Mouse (Mus musculus) adrenal gland, postnatal 10 days (tissue): ENCODE results near the gene Gpr68. TPM values are rescaled to one million over a fixed set of nuclear protein-coding genes. Genes with fewer than 3 reads are reported as not detected.

Experiments used
- DNase-seq: peaks from one replicate; pipeline ENCODE4 v3.0.0; 2021; ENCODE audit warnings: mixed read lengths
- total RNA-seq, 2 experiments: library from RNA; stranded (reverse); gene quantifications; 2 replicates each; pipeline ENCODE4 v1.2.3; 2021

Gene Gpr68
- total RNA-seq, 2 experiments from 2014 or later = 1.6 to 1.8 TPM

- no peak for DNase-seq
These were observed 39.9 kb downstream of the Gpr68 start for GRCm38 (mm10) chr12:100868049-100868622.

DNA sequence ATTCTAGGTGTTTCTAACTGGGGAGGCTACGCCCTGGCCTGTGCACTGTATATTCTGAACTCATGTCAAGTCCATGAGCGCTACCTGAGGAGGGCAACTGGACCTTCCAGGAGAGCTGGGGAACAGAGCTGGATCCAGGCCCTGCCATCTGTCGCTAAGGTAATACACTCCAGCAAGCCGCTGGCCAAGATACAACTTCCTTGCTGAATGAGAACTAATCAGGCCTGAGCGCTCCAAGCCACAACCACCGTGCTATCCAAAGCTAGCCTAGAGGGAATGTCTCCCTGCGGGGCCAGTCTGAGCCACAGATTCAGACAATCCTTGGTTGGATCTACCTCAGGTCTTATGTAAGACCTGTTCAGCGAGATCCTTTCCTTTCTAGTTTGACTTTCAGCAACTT is 40.9 kb downstream of the Gpr68 start:
- peak; percentile 55 for DNase-seq

DNA sequence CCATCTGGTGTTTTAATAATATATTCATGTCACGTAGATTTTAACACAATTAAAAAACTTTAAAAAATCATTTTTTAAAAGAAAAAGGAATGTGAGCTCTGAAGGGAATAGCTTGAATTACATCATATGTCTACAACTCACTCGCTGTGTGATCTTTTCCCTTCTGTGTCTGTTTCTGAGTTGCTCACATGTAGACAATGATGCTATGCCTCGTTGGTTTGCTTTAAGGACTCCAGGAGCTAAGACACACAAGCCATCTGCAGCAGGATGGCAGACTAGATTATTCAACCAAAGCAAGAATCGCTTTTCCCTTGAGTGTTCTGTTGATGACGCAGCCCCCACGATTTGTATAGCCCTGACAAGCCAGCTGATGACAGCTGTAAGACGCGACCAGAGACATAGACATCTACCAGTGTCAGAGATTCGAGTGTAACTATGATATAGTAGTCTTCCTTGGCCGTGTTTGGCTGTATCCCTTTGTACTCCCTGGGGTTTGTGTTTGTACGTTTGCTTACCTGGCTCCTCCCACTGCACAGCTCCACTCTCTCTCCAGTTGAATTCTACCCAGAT is 42.4 kb downstream of the Gpr68 start:
- DNase-seq = no peak

DNA sequence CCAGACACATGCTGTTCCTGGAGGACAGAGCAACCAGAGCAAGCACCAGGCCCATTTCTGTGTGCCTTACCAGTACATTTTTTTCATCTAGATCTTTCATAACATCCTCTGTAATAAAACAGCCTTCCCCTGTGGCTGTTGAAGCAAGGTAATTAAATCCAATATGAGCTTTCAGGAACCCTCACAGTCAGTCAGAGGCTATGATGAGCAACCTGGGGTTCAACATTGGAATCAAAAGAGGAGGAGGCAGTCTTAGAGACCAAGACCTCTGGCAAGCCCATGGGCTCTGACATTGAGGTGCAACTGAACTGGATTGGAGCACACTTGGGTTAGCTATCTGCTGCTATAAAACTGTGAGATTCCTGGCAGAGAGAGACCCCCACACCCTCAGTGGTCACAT is 42.9 kb downstream of the Gpr68 start:
- DNase-seq = no peak

- peak; percentile 45 for DNase-seq
These were observed 45.0 kb downstream of the Gpr68 start for GRCm38 (mm10) chr12:100862856-100863446.

DNA sequence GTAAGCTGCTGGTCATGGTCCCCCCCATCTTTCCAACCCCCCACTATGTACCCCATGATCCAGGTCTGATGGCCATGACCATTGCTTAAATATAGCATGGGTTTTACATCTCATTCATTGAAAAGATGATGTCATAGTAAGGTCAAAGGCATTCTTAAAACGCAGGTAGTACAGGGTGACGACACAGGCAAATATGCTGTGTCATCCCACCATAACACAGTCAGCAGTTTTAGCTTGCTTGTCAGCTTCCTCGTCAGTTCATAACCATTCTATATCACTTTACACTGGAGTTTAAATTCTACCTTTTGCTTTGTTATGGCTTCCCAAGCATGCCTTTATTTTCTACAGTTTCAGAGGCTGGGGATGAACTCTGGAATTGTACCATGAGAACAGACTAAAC is 45.7 kb downstream of the Gpr68 start:
- DNase-seq = no peak

- no peak for DNase-seq
These were observed 50.2 kb downstream of the Gpr68 start for GRCm38 (mm10) chr12:100857791-100858190.

- DNase-seq = no peak
These were observed 51.7 kb downstream of the Gpr68 start for GRCm38 (mm10) chr12:100856337-100856736.

DNA sequence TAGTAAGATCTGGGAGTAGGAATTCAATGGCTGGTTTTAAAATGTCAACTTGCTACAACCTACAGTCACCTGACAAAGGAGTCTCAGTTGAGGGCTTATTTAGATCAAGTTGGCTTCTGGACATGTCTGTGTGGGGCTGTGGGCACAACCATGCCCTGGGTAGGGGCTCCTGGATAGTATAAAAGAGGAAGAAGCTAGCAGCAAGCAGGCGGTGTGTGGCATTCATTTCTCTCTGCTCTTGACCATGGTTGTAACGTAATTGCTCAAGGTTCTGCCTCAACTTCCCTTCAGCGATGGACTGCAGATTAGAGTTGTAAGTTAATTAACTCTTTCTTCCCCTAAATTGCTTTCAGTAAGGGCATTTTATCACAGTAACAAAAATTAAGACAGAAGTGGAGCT is 55.6 kb downstream of the Gpr68 start:
- no peak for DNase-seq

DNA sequence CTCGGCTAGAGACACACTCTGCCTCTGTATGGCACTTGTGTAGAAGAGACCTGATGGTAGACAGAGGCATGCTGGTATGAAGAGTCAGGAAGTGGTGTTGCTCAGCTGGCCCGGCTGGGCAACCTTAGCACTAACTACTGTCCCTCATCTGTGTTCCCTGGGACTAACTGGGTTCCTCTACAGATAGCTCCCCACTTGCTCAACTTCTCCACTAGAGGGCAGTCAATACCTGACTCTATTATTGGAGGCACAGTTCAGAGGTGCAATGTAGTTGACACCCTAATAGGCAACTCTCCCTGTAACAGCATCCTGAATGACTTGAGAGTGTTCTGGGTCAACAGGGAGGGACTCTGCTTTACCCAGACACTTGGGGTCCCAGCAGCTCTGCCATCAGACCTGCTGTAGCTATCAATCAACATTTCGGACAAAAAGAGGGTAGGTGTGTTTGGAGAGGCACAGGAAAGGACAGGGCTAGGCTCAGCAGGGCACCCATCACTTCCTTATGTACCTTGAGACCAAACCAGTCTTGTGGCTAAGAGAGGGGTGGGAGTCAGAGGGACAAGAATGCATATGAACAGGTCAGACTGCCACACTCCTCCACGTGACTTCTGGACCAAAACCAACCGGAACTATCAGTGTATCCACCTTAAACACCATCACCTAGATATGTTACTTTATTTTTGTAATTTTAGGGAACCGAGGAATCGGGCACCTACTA is 58.4 kb downstream of the Gpr68 start:
- DNase-seq = peak; percentile 43

GRCm38 (mm10) chr12:100847437-100848080 is 60.4 kb downstream of the Gpr68 start:
- DNase-seq = no peak

- no peak for DNase-seq
These were observed 61.4 kb downstream of the Gpr68 start for GRCm38 (mm10) chr12:100846566-100846965.

GRCm38 (mm10) chr12:100845829-100846228 is 62.2 kb downstream of the Gpr68 start:
- no peak for DNase-seq

DNA sequence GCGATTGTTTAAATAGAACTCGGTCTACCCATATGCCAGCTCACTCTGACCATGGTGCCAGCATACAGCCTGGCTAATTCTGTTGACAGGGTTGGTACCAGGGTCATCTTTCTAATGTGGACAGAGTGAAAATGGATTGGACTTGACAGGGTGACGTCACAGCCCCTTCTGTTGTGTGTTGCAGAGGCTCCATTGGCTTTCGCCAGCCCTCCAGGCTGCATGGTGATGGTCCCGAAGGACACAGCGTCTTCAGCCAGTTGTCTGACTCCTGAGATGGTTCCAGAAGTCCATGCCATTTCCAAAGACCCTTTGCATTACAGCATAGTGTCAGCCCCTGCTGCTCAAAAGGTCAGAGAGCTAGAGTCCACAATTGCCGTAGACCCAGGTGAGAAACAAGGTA is 63.5 kb downstream of the Gpr68 start:
- no peak for DNase-seq

DNA sequence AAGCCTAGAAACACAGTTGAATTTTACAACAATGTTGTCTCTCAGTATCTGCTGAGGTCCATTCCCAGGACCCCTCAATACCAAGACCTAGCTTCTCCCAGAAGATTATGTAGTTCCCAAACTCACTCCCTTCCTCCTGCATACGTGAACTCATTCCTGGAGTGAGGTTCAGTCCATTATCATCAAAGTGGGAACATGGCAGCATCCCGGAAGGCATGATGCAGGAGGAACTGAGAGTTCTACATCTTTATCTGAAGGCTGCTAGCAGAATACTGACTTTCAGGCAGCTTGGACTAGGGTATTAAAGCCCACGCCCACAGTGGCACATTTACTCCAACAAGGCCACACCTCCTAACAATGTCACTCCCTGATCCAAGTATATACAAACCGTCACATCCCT is 64.8 kb downstream of the Gpr68 start:
- DNase-seq = no peak

GRCm38 (mm10) chr12:100841211-100841792 is 66.7 kb downstream of the Gpr68 start:
- DNase-seq = peak; percentile 91

GRCm38 (mm10) chr12:100839926-100840325 is 68.1 kb downstream of the Gpr68 start:
- DNase-seq = peak; percentile 75

DNA sequence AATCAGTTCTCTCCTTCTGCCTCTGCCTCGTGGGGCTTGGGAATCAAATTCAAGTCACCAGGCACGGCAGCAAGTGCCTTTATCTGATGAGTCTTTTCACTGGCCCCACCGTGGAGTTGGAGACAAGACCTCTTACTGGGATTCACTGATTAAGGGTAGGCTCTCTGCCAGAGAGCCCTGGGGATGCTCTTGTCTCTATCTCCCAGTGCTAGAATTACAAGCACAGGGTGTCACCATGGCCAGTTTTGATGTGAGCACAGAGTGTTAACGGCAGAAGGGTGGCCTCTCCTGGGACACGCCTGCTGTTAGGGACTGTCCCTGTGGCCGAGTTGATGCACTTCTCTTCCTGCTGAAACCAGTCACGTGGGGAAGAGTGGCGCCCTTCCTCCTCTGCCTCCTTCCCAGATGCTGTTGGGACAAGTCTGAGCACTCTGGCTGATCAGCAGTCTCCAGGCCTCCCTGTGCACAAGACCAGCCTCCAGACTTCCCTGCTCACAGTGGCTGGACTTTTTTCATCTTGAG is 68.9 kb downstream of the Gpr68 start:
- DNase-seq = peak; percentile 15

- no peak for DNase-seq
These were observed 70.8 kb downstream of the Gpr68 start for GRCm38 (mm10) chr12:100837208-100837607.

GRCm38 (mm10) chr12:100831629-100832325 is 76.2 kb downstream of the Gpr68 start:
- no peak for DNase-seq

GRCm38 (mm10) chr12:100831021-100831420 is 77.0 kb downstream of the Gpr68 start:
- DNase-seq = peak; percentile 18
